Mouse (Mus musculus) lung, postnatal 0 days (tissue): ENCODE results near the gene Rsph9.

Source experiments
- CTCF ChIP-seq: IDR thresholded peaks from 2 replicates; pipeline ENCODE4 v1.5.1; 2016; ENCODE audit warnings: antibody characterized with exemption, mild to moderate bottlenecking
- EP300 ChIP-seq: IDR thresholded peaks from 2 replicates; pipeline ENCODE4 v1.6.1; 2016; ENCODE audit warnings: antibody characterized with exemption, mild to moderate bottlenecking, control low read depth

DNA sequence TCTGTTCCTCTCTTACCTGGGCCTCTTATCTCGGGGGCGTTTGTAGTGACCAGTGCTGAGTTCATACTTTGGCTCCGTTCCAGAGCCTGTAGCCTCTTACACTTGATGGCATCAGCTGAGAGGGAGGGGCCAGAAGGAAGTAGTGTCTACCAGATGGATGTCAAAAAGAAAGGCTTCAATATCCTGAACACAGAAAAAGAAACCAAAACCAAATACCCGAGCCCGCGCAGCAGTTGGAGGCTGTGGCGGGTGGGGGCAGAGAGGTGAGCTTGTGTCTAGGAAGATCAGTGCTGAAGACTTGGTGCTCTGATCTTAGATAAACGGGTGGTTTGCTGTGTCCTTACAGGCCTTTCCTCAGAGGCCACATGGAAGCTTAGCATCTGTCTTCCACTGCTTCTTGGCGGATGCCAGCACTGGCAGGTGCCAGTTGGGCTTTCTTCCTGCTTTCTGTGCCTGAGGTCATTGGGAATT, 19.0 kb upstream of the Rsph9 start:
- no peak for TF ChIP-seq CTCF
- 0 out of 2 replicates have a peak, but pooled peaks have one; percentile 24 for TF ChIP-seq EP300
